Mouse (Mus musculus): ENCODE data around the gene Agpat4.

The Agpat4 gene

DNA sequence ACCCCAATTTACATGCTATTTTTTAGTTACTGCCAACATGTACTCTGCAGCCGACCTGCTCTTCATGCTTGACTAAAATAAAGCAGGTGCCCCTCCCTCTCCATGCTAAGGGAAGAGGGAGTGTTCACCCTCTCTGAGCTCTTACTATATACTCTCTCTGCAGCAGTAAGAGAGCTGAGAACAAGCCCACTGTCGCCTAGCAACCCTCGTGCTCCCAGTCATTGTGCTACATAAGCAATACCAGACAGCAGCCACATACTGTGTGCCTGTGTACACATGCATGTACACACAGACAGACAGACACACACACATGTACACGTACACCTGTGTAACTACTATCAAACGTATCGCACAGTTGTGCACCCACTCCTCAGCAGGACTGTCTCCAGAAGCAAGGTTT is 111.7 kb downstream of the Agpat4 start:
- no peak for DNase-seq

DNA sequence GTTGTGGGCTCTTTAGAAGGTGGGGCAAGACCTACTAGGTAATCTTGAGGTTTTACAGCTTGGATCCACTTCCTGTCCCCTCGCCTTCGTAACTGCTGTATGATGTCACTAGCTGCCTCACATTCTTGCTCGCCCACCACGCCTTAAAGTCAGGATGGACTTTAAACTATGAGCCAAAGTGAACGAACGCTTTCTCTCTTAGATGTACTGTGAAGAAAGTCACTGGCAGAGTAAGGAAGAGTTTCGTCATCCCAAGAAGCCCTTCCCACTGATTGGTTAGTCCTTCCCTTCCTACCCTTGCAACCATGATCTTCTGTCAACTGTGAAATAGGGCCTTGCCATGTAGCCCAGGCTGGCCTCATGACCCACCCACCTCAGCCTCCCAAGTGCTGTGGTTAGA is 112.6 kb downstream of the Agpat4 start:
- no peak for DNase-seq

DNA sequence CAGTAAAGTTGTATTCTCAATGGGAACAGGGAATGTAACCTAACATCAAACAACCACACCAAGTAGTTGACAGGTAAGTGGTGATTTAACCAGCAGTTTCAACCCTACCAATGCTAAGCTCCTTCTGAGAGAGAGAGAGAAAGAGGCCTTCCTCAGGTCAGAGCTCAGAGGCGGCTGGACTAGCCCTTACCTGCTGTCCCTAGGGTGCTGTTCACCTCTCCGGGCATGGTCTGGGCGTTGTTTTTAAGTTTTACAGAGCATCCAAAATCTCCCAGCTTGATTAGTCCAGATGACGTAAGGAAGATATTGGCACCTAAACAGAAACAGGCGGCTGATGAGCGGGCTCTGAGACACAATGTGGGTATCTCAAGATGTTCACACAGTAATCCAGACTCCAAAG is 114.2 kb downstream of the Agpat4 start:
- no peak for DNase-seq

DNA sequence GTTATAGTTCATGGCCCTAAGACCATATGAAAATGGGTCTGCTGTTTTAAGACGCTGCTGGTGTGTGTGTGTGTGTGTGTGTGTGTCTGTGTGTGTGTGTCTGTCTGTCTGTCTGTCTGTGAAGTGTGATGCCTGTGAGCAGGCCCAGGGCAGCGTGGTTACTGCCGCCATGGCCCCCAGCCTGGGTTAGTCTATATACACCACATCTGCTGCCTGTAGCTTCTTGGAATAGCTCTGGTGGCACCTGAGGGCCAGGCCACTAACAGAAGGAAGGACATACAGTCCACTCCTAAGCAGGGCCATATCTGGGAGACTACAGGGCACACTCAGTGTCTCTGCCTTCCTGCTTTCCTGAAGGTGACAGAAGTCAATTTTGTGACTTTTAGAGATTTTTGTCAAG is 122.2 kb downstream of the Agpat4 start:
- no peak for DNase-seq

DNA sequence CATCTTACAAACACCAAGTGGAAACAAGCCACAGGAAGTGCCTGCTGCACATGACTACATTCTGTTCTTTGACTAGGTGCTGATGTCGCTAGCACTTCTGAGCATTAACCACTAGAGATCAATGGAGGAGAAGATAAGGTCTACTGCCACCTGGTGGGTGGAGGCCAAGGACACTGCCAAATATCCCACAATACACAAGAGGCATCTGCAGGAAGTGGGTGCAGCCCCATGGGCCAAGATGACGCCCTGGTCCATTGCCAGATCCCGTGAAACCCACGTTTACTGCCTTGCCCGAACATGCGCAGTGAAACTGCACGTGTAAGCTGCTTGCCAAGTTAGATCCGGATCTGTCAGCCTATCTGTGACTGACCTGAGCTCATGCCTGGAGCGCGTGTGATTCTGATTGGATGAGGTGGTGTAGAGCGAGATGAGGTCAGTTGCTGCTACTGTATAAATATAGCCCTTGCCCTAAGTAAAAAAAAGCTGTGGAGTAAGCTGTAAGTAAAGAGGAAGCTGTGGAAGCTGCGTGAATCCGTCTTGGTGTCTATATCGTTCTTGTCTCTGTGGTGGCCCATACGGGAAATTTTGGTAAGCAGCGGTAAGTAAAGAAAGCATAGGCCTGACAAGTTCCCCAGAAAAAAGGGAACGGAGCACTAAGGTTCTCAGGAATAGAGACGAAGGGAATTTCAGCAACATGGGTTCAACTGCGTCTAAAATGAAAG is 131.4 kb downstream of the Agpat4 start:
- no peak for DNase-seq

DNA sequence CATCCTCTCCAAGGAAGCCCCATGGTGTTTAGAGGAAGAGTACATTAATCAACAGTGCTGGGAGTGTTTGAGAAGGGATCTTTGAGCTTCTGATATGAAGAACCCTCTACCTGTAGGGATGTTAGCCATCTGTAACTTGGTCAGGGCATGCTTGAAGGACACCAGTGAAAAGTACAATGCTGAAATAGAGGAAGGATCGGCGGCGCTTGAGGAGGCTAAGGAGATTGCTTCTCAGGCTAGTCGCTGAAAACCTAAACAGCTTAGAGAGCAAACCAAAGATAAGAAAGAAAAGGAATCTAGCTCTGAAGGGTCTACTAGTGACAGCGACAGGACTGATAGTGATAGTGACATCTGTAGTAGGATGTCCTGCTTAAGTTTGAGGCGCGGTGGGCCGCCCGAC is 132.1 kb downstream of the Agpat4 start:
- DNase-seq, result no peak

DNA sequence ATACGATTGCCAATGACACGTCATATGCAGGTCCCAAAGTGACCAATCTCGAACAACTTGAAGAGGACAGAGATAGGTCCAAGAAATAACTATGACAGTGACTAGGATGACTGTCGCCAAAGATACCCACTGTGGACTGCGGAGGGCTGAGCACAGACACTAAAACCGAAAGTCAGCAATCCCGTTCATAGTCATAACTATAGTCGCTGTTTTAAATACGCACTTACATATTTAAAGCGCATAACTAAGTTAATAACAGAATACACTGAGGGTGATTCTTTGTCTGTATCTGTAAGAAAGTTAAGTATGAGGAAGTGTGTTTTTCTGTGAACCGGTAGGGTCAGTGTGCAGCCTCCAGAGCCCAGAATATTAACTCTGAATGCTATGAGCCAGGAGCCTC is 137.6 kb downstream of the Agpat4 start:
- DNase-seq, result no peak

DNA sequence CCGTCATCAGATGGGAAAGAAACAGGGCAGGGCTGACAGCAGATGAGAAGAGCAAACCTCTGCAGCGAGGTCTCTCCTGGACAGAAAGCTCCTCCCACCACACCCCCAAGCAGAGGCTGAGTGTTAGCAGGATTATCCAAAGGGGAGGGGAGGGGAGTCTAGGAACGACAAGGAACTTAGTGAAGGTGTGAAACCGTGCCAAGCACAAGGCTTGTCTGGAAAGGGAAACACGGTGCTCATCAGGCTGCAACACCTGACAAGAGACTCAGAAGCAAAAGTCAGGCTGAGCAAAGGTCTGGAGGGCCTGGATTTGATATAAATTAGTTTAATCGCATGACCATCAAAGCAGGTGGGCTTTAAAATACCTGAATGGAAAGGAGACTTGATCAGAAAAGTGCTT is 140.0 kb downstream of the Agpat4 start:
- DNase-seq, result no peak

DNA sequence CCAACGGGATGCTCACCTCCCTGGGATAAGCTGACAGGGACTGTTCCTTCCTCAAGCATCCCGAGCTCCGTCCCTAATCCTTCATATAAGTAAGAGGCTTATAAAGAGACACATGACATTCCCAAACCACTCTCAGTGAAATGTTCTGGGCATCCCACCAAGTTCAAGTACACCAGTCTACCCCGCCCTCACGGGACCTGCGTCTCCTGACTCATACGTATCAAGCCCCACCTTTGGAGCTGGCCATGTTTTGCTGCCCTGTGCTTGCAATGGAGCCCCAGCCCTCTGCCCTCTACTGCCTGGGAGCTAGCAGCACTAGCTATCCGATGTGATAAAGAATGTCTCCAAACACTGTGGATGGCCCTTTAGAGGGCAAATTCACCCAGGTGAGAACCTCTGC is 141.5 kb downstream of the Agpat4 start:
- no peak for DNase-seq

DNA sequence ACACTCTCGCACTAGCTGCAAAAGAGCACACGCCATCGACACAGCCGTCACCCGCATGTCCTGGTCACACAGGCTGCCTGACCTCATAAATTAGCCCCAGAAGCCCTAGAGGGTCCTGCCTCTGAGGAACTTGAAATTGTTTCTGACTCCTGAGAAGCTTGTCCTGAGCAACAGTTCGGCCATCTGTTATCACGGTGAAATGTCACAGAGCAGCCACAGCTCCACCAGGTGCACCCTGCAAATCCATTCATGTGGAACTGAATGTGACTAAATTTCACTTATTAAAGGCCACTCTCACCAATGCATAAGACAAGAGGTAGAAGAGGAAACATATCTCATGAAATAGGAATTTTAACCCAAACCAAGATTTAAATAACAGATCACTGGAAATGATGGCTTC is 142.9 kb downstream of the Agpat4 start:
- no peak for DNase-seq

DNA sequence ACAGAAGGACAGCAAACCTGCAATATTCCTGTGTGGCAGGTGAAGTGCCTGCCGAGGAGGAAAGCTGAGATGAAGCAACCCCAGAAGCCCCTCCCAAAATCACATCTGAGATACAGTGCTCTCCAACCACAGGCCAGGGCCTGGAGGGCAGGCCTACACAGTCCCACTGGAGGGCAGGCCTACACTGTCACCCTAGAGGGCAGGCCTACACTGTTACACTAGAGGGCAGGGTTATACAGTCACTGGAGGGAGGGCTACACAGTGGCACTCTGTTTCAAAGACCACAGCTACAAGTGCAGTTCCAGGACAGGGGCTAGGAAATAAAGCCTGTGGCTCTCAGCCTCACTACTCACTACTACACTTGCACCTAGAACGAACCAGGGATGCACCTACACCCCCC is 143.4 kb downstream of the Agpat4 start:
- no peak for DNase-seq

DNA sequence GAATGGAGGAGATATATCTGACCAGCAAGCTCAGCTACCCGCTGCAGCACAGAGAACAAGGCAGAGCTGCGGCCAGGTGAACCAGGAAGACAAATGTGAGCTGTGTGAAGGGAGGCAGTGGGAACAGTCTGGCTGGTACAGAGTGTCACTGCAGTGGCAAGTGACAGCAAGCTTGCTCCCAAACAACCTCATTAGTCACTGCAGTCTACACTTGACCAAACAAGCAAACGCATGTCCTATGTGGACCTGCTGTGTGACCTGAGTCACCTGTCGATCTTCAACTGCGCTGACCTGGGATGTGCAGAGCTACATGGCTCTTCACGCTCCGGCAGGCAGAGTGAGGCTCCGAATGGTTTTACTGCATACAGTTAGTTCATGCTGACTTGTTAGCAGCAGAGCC is 144.3 kb downstream of the Agpat4 start:
- no peak for DNase-seq

DNA sequence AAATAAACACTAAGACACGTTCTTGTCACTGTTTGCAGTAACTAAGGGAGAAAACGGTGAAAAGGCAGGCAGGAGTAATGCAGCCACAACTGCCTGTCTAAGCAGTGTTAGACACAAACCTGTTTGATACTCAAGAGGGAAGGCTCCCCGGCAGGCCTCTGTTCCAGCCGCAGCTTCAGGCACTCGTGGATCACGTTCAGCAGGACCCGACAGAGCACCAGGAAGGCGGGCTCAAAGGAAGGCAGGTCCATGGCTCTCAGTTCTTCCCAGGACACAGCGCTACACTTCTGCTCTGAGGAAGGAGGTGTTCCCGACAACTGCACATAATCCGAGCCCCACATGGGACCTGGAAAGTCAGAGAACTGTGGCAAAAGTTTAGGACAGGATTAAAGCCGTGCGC is 145.3 kb downstream of the Agpat4 start:
- no peak for DNase-seq

DNA sequence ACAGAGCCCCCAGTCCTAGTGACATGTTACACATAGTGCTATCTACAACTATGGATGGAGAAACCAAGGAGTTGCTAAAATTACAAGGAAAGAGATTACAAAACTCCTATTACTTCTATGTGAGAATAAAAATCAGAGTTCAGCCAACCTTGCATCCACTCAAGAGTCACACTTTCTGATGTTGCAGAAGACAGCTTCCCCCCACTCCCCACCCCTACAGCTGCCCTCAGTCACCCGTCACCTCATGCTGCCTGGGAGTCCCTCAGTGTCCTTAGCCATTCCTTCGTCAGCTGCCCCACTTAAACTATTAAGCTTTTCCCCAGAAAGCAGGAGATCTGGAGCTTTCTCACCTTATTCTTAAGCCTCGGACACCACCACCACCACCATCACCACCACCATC is 145.8 kb downstream of the Agpat4 start:
- no peak for DNase-seq

DNA sequence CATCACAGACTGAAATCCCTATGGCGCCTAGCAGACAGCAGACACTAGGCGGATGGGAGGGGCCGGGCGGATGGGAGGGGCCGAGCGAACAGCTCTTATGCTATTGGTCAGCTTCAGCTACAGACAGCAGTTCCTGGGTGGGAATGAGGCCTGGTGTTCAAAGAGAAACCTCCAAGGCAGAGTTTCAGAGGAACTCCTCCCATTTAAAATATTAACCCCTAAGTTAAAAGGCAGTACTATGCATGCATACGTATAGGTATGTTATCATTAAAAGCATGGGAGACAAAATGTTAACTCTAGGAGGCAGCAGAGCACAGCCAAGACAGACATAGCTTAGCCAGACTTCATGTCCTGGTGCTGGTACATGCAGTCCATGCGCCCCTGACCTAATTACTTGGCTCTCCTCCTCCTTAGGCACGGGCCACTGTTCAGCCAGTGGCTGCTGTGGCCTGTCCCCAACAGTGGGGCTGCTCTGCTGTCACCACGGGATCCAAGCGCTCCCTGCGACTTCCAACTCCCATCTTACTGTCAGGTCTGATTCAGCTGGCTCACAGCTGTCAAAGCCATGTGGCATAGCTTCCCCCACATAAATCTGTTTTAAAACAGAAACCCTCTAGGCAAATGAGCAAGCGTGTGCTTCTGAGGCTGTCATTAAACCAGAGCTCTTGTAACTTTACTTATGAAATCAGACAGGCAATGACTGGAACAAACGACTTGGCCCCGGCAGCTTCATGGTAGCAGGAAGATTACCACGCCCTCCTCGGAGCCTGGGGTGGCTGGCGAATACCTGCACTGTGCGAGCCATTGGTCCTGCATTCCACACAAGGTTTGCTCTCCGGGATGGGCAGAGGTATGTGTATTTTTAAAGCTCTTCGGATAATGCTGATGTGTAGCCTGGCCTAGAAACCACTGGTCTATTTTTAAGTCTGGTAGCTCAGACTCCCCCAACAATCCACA is 147.7 kb downstream of the Agpat4 start:
- no peak for DNase-seq

DNA sequence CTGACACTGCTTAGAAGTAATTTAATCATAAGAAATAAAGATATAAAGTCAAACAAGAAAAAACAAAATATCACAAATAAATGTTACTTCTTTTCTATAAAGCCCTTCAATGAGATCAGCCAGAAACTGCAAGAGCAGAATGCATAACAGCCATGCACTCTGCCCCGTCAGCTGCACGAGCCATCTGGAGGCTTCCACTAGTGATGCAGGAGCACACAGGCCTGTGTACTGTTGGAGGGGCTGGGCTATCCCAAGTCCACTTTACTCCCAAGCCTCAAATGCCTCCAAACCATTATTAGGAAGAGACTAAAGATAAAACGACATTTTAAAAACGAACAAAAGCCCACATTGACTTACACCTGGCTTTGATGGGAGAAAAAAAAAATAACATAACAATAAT is 149.6 kb downstream of the Agpat4 start:
- DNase-seq, result no peak

DNA sequence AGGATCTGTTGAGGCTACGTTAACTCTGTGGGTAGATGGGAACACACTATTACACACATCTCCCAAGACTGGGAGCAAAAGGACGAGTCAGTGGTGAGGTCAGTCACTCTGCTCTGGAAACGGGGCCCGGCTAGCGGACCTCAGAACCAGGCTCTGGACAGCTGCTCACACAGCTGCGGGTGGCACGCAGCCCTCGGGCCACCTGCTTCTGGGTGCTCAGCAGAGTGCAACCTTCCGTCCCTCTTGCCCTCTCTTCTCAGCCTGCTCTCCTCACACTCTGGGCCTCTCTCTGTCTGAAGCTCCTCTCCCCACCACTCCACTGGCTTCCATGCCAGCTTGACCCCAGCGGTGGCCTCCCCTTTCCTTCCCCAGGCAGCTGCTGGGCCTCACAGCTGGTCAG is 150.0 kb downstream of the Agpat4 start:
- DNase-seq, result no peak

Measured in thymus, adult 18-20 months (tissue).